Mouse (Mus musculus): ENCODE data around the gene Fry.

- TF ChIP-seq CTCF (IDR thresholded peaks at IDR 0.05) (peak; percentile 53), POLR2A (IDR thresholded peaks at IDR 0.05; ENCODE audit: insufficient read depth, low read depth, low read length) (no peak), EP300 (IDR thresholded peaks at IDR 0.05; ENCODE audit: insufficient read depth, low read depth, low read length) (no peak)
Measured at GRCm38 (mm10) chr5:150070086-150070485, 48.4 kb upstream of the Fry start.
